Mouse (Mus musculus) layer of hippocampus, postnatal 10 days (tissue): ENCODE data around the gene Dnajb2. TPM values are rescaled to one million over a fixed set of nuclear protein-coding genes. Genes with fewer than 3 reads are reported as not detected.

Experiments
- DNase-seq, 2 experiments: peaks; one replicate each; pipeline ENCODE4 v3.0.0; 2021; ENCODE audit warnings: low spot score in 2 of 2
- total RNA-seq, 2 experiments: library from RNA; stranded (reverse); gene quantifications; 2 replicates each; pipeline ENCODE4 v1.2.3; 2021

Dnajb2 gene
- total RNA-seq, 2 experiments from 2014 or later = 52.9 to 60.9 TPM

DNA sequence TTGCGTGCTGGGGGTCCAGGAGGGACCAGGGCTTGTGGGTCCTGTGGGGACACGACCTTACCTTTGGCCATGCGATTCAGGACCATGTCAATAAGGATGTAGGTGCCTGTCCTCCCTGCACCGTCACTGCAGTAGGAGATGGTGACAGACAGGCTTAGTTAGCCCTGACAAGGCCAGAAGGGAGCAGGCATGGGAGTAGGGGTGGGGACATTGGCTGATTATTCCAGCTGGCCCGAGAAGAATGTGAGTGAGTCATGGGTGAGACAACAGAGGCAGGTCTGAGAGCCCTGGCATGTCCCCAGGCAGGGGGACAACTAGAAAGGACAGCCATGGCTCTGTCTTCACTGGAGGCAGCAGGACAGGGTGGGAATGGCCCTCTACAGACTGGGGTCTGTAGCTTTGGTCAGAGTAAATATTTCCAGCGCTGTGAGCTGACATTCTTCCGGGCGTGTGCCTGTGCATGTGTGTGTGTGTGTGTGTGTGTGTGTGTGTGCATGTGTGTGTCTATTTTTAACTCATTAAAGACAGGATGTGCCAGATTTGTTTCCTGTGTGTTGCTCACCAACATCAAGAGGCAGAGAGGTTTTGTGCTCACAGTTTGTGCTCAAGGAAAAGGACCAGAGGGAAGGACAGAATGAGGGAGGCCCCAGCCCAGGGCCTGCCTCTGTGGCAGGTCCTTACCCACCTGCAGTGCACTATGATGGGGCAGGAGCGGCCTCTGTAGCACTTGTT, 12.0 kb downstream of the Dnajb2 start:
- DNase-seq = no peak

DNA sequence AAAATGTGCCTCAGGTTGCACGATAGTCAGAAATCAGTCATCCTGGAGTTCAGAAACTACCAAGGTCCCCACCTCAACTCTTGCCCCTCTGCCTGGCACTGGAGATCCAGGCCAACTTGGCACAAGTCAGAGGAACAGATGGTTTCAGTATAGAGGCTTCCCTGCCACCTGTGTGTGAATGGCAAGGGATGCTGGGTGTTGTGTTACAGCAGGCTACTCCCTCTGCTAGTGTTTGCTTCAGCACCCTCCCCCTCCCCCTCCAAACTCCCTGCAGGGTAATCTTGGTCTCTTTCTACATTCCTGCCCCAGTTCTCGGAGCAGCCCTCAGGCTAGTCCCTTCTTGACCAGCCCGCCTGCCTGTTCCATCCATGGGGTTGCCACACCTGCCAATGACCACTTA, 14.3 kb downstream of the Dnajb2 start:
- no peak for DNase-seq

DNA sequence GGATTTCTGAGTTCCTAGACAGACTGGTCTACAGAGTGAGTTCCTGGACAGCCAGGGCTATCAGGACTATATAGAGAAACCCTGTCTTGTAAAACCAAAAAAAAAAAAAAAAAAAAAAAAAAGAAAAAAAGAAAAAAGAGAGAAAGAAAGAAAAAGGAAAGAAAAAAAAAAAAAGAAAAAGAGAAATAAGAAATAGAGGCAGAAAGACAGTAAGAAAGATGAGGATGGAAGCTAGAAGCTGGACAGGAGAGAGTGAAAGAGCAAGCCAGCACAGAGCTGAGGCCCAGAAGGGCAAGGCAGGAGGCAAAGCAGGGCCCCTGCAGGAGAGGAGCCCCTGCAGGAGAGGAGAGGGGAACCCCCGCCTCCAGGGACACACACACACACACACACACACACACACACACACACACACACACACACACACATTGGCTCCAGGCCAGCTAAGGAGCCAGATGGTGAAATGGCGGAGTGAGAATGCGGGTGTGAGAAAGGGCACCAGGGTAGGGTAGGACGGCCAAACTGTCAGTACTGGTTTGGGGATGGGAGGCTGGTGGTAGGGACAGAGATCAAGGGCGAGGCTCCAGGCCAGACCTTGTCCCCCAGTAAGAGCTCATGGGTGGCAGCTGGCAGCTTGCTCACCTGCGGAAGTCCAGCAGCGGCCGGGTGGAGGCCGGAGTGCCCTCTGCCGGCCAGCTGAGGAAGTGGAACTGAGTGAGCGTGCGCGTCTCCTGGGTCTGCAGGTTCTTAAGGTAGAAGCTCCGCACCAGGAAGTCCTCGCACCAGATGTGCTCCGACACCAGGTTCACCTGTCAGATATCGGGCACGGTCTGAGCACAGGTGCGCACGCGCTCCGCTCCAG, 15.1 kb downstream of the Dnajb2 start:
- peak; percentile 67 to 74 for DNase-seq

DNA sequence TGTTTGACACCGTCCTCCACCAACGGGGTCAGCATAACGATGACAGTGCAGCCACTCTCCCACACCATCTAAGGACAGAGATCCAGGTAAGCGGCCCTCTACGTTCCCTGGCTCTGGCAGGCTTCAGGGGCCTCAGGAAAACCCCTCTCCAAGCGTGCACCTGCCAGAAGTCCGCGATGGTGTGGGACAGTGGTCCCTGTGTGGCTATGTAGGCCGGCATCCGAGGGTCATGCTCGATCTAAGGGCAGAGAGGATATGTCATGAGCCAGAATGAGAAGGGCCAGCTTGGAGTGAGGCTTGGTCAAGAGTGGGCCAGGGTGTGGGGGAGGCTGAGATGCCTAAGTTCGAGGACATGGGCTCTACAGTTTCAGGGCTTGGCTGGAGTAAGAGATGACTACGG, 16.1 kb downstream of the Dnajb2 start:
- DNase-seq = no peak

DNA sequence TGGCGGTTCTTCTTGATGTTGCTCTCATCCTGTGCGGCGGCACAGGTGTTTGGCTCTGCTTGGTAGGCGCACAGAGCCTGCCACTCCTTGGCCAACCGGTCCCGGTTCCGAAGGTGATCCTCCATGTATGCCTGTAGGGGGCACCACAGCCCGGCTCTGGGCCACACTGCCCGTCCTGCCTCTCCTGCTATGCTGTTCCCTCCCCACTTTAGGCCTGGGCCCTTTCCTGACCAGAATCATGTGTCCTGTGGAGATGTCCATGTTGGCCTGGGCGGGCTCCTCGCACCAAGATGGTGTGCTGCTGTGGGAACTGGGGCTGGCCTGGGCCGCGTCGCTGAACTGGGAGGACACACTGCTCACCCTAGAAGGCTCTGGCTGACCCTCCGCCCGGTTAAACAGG, 16.8 kb downstream of the Dnajb2 start:
- no peak for DNase-seq

DNA sequence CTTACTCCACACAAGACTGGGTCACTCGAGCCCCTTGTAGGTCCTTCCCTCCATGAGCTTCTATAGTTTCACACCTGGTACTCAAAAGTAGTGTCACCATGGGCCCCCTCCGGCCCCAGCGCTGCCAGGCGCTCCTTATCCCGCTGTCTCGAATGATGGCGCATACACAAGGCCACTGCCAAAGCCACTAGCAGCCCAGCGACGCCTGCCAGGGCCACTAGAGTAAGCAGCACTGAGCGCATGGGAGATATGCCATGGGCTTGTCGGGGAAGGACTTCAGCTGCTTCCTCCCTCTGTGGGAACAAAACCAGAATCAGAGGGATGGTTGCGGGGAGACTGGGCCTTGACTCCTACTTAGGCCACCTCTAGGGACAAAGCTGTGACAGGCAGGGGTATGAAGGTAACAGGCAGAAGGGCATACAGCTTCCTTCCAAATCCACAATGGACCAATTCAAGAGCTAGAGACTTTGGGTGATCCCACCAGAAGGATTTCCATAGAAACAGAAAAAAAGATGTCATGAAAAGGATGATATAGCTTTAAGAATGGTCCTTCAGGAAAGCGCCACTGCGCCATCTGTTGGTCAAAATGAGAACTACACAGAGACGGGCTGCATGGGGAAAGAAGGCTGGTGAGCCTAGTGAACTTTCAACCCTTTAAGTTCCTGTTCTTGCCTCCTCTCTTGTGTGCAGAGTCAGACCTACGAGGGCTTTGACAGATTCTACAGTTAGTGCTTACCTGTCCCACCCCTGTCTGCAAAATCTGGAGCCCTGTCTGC, 17.8 kb downstream of the Dnajb2 start:
- DNase-seq = peak; percentile 89 to 94

DNA sequence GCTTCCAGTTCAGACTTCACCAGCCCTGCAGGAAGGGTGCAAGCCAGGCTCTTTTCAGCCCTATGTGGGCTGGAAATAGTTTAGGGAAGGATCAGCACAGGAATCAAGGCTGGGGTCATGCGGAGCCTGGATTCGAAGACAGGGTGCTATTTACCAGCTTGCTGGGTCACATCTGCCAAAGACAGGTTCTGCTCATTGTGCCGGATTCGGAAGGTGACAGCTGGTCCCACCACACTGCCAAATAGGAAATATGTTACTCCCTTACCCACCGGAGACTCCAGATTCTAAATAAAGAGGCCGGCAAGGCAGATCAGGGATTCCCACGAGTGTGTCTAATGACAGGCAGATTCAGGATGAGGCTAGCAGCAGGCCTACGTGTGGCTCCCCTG, 18.4 kb downstream of the Dnajb2 start:
- peak in 1 of 2 experiments; percentile 34 for DNase-seq

DNA sequence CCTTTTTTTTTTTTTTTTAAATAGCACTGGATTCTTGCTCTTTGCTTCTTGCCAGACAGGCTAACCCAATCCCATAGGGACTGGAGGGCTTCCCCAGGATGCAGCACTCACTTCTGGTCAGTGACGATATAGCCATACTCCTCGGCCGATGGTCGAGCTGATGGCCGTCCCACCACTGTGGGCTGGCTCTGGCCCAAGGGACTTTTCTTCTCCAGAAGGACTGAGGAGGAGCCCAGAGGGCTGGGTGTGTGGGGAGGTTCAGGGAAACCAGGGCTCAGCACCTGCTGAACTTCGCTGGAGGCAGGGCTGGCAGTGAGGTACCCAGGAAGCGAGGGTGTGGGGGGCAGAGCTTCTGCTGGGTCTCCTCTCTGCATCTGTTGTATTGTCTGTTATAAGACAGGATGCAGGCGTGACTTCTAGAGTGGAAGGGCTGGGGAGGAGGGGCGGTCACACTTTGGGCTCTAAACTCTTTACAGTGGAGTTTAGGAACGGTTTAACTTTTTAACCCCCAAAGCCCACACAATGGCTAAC, 19.4 kb downstream of the Dnajb2 start:
- DNase-seq = no peak

DNA sequence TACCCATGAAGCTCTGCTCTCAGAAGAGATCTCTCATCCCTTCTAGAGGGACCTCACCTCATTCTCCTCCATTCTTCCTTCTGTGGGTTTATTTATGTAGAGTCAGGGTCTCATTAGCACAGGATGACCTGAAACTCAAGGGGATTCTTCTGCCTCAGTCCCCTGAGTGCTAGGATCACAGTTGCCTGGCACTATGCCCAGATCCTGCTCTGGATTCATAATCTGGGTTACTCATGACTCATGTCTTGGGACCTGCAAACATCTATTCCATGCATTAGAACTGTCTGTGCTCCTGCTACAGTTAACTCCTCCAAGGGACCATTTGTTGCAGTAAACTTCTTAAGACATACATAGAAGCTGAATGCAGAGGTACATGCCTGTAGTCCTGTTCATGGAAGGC, 25.1 kb downstream of the Dnajb2 start:
- no peak for DNase-seq

DNA sequence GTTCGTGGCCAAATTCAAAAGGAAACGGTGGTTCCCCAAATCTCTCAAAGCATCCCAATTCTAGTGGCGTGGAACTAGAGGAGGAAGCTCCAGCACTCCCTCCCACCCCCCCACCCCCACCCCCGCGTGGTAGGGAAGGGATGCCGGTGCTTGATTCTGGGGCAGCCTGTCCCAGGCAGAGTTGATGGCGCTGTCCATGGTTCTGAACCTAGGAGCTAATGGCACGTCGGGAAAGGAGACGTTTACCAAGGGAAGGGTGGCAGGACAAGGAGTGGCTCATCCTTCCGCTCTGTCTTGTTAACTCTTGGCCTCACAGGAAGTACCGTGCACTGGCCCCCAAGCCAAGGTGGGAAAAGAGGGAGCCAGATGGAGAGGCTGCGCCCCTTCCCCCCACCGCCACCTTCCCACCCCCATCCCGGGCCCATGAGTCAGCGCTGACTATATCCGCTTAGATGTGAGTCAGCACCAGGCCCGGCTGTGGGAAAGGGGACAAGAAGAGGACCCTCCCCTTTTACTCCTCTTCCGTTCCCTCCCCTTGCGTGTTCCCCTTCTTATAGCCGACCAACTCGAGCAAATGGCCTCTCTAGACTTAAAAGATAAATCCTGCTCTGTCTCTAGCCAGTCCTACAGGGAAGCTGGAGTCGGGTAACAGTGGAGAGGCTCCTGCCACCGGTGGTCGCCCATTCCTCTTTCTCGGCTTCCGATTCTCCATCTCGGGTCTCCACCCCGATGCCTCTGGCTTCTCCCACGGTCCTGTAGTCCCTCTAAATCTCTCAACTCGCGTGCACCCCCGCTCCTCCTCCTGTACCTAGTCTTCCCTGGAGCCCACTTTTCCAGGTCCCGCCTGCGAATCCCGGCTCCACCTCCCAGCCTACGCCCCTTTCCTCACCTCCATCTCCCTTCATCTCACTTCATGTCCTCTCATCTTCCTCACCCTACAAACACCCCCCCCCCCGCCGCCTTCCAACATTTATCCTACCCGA, 27.1 kb downstream of the Dnajb2 start:
- peak; percentile 59 to 63 for DNase-seq

DNA sequence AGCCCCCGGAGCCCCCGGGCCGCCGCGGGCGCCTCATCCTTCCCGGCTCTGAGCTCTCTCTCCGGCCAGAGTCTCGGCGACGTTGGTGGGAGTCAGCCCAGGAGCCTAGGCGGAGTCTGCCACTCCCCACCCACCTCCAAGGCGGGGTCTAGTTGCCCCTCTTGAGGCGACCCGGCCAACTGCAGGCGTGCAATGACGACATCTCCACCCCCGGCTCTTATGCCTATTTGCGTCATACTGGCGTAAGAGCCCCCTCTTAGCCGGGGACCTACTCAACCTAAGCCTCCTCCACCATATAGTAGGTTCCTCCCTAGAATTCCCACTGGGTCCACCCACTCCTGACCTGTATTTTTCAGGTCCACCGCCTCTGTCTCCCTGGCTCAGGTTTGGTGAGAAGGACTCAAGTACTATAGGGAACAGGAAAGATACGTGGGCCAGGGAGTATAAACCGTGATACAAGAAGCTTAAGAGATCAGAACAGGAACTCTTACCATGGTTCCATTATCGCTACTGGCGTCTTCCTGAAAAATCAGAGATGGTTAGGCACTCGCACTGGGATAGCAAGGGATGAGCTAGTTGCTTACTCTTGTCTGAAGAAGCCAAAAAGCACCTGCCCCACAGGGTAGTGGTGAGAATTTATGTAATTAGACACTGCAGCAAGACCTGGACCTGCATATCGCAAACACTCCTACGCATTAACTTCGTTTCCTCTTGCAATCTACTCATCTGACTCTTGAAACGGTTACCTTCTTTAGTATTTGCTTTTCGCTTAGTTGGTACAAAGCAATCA, 28.1 kb downstream of the Dnajb2 start, which contains the start of gene Ptprn:
Gene Ptprn, minus strand, starts transcription at position 412 of the 790 bp plus-strand sequence.
- peak; percentile 61 to 62 for DNase-seq

DNA sequence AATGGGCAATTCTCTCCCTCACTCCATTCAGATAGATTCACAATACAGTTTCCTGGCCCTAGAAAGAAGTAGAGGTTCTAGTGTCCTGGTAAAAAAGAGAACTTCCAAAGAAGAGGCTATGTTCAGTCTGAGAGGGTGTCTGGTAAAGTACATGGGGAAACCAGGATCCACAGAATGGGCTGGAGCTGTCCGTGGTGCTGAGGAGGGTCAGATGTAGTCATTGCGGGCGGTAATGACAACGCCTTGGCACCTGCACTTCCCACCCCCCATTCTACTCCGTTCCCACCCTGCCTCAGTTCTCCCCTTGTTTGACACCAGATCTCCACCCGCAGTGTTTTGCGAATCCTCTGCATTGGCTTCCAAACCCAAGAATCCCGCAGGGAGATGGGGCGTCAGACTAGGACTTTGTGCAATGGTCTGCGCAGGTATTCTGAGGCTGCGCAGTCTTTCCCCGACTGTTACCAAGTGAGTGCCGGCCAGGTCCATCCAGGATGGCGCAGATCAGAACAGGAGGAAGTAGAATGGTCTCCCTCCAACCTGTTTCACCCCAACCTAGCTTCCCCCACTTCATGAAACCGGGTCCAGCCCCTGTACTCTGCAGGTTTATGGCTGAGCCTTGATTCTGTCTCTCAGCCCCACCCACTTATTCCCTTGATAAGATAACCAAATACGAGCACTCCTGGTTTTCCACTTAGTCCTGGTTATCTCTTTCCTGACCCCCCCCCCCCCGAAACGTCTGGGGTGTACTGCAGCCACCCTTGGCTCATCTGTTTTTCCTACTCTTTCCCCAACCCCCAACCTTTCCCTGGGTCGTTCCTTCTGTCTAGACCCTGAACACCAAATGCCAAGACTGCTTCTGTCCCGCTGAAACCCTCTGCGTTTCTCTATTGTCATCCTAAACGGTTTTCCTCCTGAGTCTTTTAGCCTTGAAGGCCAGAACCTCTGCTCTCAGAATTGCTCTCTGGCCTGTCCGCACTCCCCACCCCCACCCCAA, 41.3 kb downstream of the Dnajb2 start:
- no peak for DNase-seq

DNA sequence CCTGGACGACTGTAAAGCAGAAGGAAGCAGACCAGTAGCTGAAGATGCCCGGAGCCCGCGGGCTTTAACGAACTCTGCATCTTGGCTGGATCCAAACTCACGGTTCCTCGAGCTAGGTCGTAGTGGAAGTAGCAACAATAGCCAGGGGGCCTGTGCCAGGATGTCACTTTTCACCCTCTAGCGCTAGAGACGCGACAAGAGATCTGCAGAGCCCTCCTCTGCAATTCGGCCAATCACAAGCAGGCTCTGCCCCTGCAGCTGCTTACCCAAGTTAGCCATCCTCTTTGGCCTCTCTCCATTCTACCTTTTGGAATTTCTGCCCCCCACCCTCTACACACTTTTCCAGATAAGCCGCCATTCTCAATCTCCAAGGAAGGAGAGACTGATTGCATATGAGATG, 42.0 kb downstream of the Dnajb2 start, which contains the start of gene Resp18:
Gene Resp18, minus strand, starts transcription at position 188 of the 400 bp plus-strand sequence.
- no peak for DNase-seq

DNA sequence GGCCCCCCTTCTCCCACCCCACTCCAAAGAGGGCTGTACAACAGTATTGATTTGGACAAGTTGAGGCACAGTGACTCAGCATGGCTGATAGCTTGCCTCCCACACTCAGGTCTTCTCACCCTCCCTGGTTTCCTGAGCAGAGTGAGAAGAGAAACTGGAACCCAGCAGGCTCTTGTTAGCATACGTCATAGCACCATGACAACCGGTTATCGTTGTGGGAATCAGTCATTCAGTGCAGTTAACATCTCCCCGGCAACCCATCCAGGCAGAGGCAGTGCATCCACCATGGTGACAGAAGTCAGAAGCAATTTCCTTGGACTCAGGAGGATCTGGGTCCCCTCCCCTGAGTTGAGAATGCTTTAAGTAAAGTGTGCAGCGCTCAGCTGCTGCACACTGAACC, 46.8 kb downstream of the Dnajb2 start:
- peak in 1 of 2 experiments; percentile 47 for DNase-seq

DNA sequence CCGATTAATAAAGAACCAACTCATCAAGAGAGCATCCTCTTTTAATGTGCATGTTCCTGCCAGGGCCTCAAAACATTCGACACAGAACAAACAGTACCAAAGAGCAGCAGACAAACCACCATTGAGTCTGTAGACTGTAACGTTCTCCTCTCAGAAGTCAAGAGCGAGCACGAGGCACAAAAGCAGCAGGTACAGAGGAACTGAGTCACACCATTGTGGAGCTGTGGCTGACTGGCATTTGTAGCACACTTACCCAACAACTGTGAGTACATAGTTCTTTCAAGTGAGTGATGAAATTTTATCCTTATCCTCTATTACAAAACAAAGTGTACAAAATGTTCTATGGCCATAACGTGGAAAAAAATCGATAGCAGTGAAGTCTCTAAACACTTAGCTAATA, 48.7 kb downstream of the Dnajb2 start:
- DNase-seq = no peak

DNA sequence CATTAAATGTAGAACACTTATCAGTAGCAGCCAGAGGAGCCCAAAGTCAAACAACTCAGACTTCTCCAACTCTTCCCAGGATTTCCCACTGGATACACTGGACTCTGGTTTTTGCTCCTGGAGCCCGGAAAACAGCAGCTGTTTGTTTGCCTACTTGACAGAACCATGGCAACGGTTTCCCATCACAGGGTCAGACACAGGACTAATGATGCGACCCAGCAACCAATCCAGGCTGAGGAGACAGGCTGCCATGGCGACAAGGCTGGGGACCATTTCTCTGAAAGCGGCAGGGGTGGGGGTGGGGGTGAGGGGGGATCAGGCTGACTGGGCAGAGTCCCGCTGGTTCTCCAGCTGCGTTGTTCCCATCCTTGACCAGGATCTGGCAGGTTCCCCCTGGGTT, 53.2 kb downstream of the Dnajb2 start:
- DNase-seq = peak; percentile 43 to 51

DNA sequence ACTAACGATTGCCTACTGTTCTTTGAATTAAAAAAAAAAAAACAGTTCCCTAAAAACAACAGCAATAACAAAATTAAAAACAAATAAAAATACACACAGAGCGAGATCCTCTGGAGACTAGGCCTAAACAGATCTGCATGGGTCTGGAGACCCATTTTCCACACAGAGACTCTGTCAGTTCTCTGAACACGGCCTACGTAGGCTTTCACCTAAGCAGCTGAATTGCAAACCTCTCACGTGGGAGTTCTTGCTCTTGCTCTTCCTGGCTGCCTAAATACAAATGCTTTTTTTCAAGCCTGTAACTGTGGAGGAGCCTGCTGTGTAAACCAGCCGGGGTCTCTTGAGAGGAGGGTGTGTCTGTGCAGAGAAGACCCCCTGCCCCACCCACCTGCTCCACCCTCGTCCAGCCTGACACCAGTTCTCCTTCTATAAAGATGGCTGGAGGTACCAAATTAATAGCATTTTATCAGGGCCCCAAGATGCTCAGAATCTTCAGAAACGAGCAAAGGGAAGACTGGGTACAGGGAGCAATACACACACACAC, 53.8 kb downstream of the Dnajb2 start:
- no peak for DNase-seq

DNA sequence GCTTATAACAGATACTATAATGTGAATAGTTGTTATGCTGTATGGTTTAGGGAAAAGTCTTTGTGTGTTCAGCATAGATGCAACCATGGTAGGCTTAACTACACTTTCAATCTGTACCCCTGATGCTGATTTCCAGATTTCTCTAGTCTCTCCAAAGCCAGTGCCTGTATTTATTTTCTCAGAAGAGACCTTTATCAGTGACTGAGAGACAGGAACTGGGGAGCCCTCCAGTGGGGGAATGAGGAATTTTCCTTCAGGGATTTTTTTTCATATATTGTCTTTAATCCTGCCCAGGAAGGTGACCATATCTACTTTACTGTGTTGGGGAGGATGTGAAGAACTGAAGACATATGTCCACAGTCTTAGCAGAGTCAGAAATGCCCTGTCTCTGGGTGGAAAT, 54.4 kb downstream of the Dnajb2 start:
- DNase-seq = peak; percentile 63 to 76
